Mouse (Mus musculus) MEL (cell line): ENCODE measurements at regions not wholly inside any gene's neighbourhood (a gene's known extent, or its start where the extent isn't known, plus 50 kb on each side); places are given as distances from the start of the nearest gene placed in this dataset.

Experiments
- CHD2 ChIP-seq: IDR thresholded peaks from 2 replicates; pipeline ENCODE4 v1.6.1; 2011; ENCODE audit warnings: low read length, improper control_type of control experiment
- CTCF ChIP-seq, 3 experiments: IDR thresholded peaks in 2 of 3; conservative IDR thresholded peaks in 1 of 3; 2 replicates each; pipeline ENCODE4 v1.5.1; 2011 to 2012; ENCODE audit warnings: low read length in 3 of 3, low read depth in 2 of 3, mild to moderate bottlenecking in 2 of 3, improper control_type of control experiment in 1 of 3, inconsistent platforms in 1 of 3, mixed read lengths in 1 of 3, moderate library complexity in 1 of 3; ENCODE audit not compliant: control insufficient read depth in 1 of 3, insufficient read depth in 1 of 3, poor library complexity in 1 of 3, severe bottlenecking in 1 of 3
- EP300 ChIP-seq, 2 experiments: IDR thresholded peaks; 2 replicates each; pipeline ENCODE4 v1.6.1; 2011; ENCODE audit warnings: improper control_type of control experiment in 2 of 2, low read length in 2 of 2, low read depth in 1 of 2, mild to moderate bottlenecking in 1 of 2
- GABPA ChIP-seq: IDR thresholded peaks from 2 replicates; pipeline ENCODE4 v1.6.1; 2012; ENCODE audit warnings: low read depth, mild to moderate bottlenecking, inconsistent platforms, low read length, improper control_type of control experiment, moderate library complexity
- MAX ChIP-seq: IDR thresholded peaks from 2 replicates; pipeline ENCODE4 v1.6.1; 2011; ENCODE audit warnings: low read length, improper control_type of control experiment
- POLR2A ChIP-seq, 2 experiments: IDR thresholded peaks; 2 replicates each; pipeline ENCODE4 v1.6.1; 2011 to 2012; ENCODE audit warnings: low read length in 2 of 2, mild to moderate bottlenecking in 2 of 2, control low read depth in 1 of 2, improper control_type of control experiment in 1 of 2, low read depth in 1 of 2, moderate library complexity in 1 of 2; ENCODE audit not compliant: control insufficient read depth in 1 of 2, insufficient read depth in 1 of 2, poor library complexity in 1 of 2
- TAL1 ChIP-seq: IDR thresholded peaks from 2 replicates; pipeline ENCODE4 v1.6.1; 2012; ENCODE audit warnings: mild to moderate bottlenecking, inconsistent platforms, low read length, moderate library complexity, mixed read lengths
- USF1 ChIP-seq: IDR thresholded peaks from 2 replicates; pipeline ENCODE4 v1.6.1; 2014; ENCODE audit warnings: low read depth, mild to moderate bottlenecking, inconsistent platforms, low read length, improper control_type of control experiment, moderate library complexity
- ZC3H11A ChIP-seq: IDR thresholded peaks from 2 replicates; pipeline ENCODE4 v1.6.1; 2012; ENCODE audit warnings: low read depth, mild to moderate bottlenecking, inconsistent platforms, low read length, improper control_type of control experiment
- ZMIZ1 ChIP-seq: IDR thresholded peaks from 2 replicates; pipeline ENCODE4 v1.6.1; 2012; ENCODE audit warnings: low read depth, mild to moderate bottlenecking, inconsistent platforms, low read length, improper control_type of control experiment, moderate library complexity

- TF ChIP-seq CTCF (IDR thresholded peaks at IDR 0.05 in 2 of 3, conservative IDR thresholded peaks at IDR 0.05 in 1 of 3; ENCODE audit: control insufficient read depth in 1 of 3, insufficient read depth in 1 of 3, low read depth in 2 of 3, low read length in 3 of 3, poor library complexity in 1 of 3, severe bottlenecking in 1 of 3), result no peak
- TF ChIP-seq TAL1, result no peak
- TF ChIP-seq ZMIZ1, result no peak
- no peak for TF ChIP-seq CHD2
- TF ChIP-seq GABPA, result no peak
- no peak for TF ChIP-seq EP300 (IDR thresholded peaks at IDR 0.05; ENCODE audit: low read depth in 1 of 2, low read length in 2 of 2)
- TF ChIP-seq USF1, result no peak
- TF ChIP-seq POLR2A (IDR thresholded peaks at IDR 0.05; ENCODE audit: control insufficient read depth in 1 of 2, insufficient read depth in 1 of 2, low read depth in 1 of 2, low read length in 2 of 2, poor library complexity in 1 of 2), result no peak
- no peak for TF ChIP-seq ZC3H11A
- no peak for TF ChIP-seq MAX
These were observed 103.1 kb upstream of the Ankrd55 start for GRCm38 (mm10) chr13:112185116-112185515.
